In genomic region chr13:74098913-74099312, GRCm38 (mm10) we compare ENCODE assay signal across 33 mouse cellular contexts. TPM values are rescaled to one million over a fixed set of nuclear protein-coding genes. Genes with fewer than 3 reads are reported as not detected.
DNase-seq lines count a peak whose midpoint lies in the region; ATAC-seq lines count a peak whose summit lies in the region.
"Had no signal": no experiment of that assay in that cellular context is flagged by ENCODE, and none has a peak within 500 bp of the region (broad histone marks: within the 10 kb centered on the region; RNA-seq: fewer than 3 reads in every experiment).

No protein-coding gene starts in this region.

- DNase-seq in heart, adult 11 months, result peak; percentile 91
- DNase-seq in heart, embryonic 10.5 days (ENCODE audit: low spot score), result no peak
- DNase-seq in heart, postnatal 25 days (ENCODE audit: low spot score), result no peak
- DNase-seq in kidney, postnatal 14 days, result no peak
- DNase-seq in B cell, adult 2 months, result no peak
- DNase-seq: adrenal gland, postnatal 10 days; cerebellum, adult 8-10 months; cerebellum, postnatal 25 days; embryo, embryonic 11 days; gastrocnemius, adult 2 months; kidney, adult 11 months; kidney, postnatal 36 days; thymus, adult 2 months; thymus, postnatal 36 days had no signal

- H3K27me3 ChIP-seq in heart, embryonic 10.5 days (ENCODE audit: insufficient read depth, poor library complexity, severe bottlenecking), result no peaks in the 10 kb centered on the region
- no peaks in the 10 kb centered on the region for H3K27me3 ChIP-seq in heart, embryonic 13.5 days (replicated peaks)
- H3K27me3 ChIP-seq in intestine, embryonic 15.5 days (replicated peaks), result no peaks in the 10 kb centered on the region
- H3K27me3 ChIP-seq: embryonic facial prominence, embryonic 13.5 days; kidney, embryonic 15.5 days; limb, embryonic 13.5 days; lung, embryonic 15.5 days; midbrain, embryonic 15.5 days; neural tube, embryonic 15.5 days; Patski had no signal

- no peak overlapping the region for H3K4me3 ChIP-seq in heart, embryonic 10.5 days
- H3K4me3 ChIP-seq in heart, embryonic 13.5 days, result no peak overlapping the region
- no peak overlapping the region for H3K4me3 ChIP-seq in intestine, embryonic 15.5 days (replicated peaks)
- H3K4me3 ChIP-seq: embryonic facial prominence, embryonic 13.5 days; erythroblast, embryonic 14.5 days; gastrocnemius, adult 2 months; kidney, embryonic 15.5 days; layer of hippocampus, adult 2 months; limb, embryonic 13.5 days; lung, embryonic 15.5 days; midbrain, embryonic 10.5 days; midbrain, embryonic 15.5 days; neural tube, embryonic 15.5 days had no signal

- no peaks in the 10 kb centered on the region for H3K36me3 ChIP-seq in heart, embryonic 10.5 days
- H3K36me3 ChIP-seq in heart, embryonic 13.5 days, result no peaks in the 10 kb centered on the region
- no peaks in the 10 kb centered on the region for H3K36me3 ChIP-seq in intestine, embryonic 15.5 days
- H3K36me3 ChIP-seq: embryonic facial prominence, embryonic 13.5 days; kidney, embryonic 15.5 days; limb, embryonic 13.5 days; lung, embryonic 15.5 days; midbrain, embryonic 10.5 days; midbrain, embryonic 15.5 days; neural tube, embryonic 15.5 days had no signal

- peak overlapping the region; percentile 14 for H3K4me2 ChIP-seq in heart, embryonic 13.5 days
- no peak overlapping the region; the same call in 1 of the 2 replicates for H3K4me2 ChIP-seq in intestine, embryonic 15.5 days (replicated peaks)
- H3K4me2 ChIP-seq: embryonic facial prominence, embryonic 13.5 days; kidney, embryonic 15.5 days; limb, embryonic 13.5 days; liver, embryonic 11.5 days; lung, embryonic 15.5 days; midbrain, embryonic 15.5 days; neural tube, embryonic 15.5 days had no signal

- H3K27ac ChIP-seq in heart, embryonic 10.5 days, result no peak overlapping the region
- H3K27ac ChIP-seq in heart, embryonic 13.5 days (replicated peaks), result peak overlapping the region; percentile 9; the same call in 1 of the 2 replicates
- H3K27ac ChIP-seq in intestine, embryonic 15.5 days, result no peak overlapping the region
- H3K27ac ChIP-seq: embryonic facial prominence, embryonic 13.5 days; gastrocnemius, adult 2 months; kidney, embryonic 15.5 days; layer of hippocampus, adult 2 months; limb, embryonic 13.5 days; lung, embryonic 15.5 days; midbrain, embryonic 10.5 days; midbrain, embryonic 15.5 days; neural tube, embryonic 15.5 days; stomach, postnatal 0 days had no signal

- no peak overlapping the region for H3K9ac ChIP-seq in heart, embryonic 13.5 days
- H3K9ac ChIP-seq in intestine, embryonic 15.5 days, result no peak overlapping the region
- H3K9ac ChIP-seq: embryonic facial prominence, embryonic 13.5 days; kidney, embryonic 15.5 days; limb, embryonic 13.5 days; lung, embryonic 15.5 days; midbrain, embryonic 15.5 days; neural tube, embryonic 15.5 days had no signal

- H3K4me1 ChIP-seq in heart, embryonic 10.5 days, result 0 out of 2 replicates have a peak, but pooled peaks cover 2% of the 10 kb centered on the region
- H3K4me1 ChIP-seq in heart, embryonic 13.5 days, result peaks cover 11% of the 10 kb centered on the region
- H3K4me1 ChIP-seq in intestine, embryonic 15.5 days (replicated peaks), result no peaks in the 10 kb centered on the region
- H3K4me1 ChIP-seq: embryonic facial prominence, embryonic 13.5 days; kidney, embryonic 15.5 days; limb, embryonic 13.5 days; lung, embryonic 15.5 days; midbrain, embryonic 10.5 days; midbrain, embryonic 15.5 days; neural tube, embryonic 15.5 days had no signal

- WGBS in heart, embryonic 10.5 days, result 69% methylated on average over 6 of the region's 6 CpGs
- WGBS in heart, embryonic 13.5 days, result 58% methylated on average over 6 of the region's 6 CpGs
- 69% methylated on average over 6 of the region's 6 CpGs for WGBS in intestine, embryonic 15.5 days

- ATAC-seq in heart, embryonic 13.5 days (ENCODE audit: extremely low read depth, insufficient number of reproducible peaks, low FRiP score, low TSS enrichment), result no peak
- ATAC-seq in intestine, embryonic 15.5 days, result peak; percentile 37
- ATAC-seq: forebrain, embryonic 16.5 days; hindbrain, embryonic 16.5 days; midbrain, embryonic 15.5 days; Patski had no signal

- intact Hi-C loops in heart, postnatal 25 days (cut with DNase I), result loop anchor here (5.0 kb wide), 1 partner anchor 88 kb away; no protein-coding TSS in a partner anchor

- H3K9me3 ChIP-seq in heart, embryonic 10.5 days, result no peaks in the 10 kb centered on the region
- H3K9me3 ChIP-seq in heart, embryonic 13.5 days, result no peaks in the 10 kb centered on the region
- H3K9me3 ChIP-seq in intestine, embryonic 15.5 days, result no peaks in the 10 kb centered on the region
- H3K9me3 ChIP-seq: embryonic facial prominence, embryonic 13.5 days; kidney, embryonic 15.5 days; limb, embryonic 13.5 days; lung, embryonic 15.5 days; midbrain, embryonic 10.5 days; midbrain, embryonic 15.5 days; neural tube, embryonic 15.5 days had no signal

RNA-seq across cellular contexts. Expression of gene Slc9a3, which starts 22.3 kb away (rescaled TPM):
- 0.04 TPM in 1 of 2 replicates, not detected in the other for polyA plus RNA-seq in heart, embryonic 10.5 days (2016; fragmentation: Nextera tagmentation; extraction: Ambion mirVana)
- not detected in 2 replicates for polyA plus RNA-seq in heart, embryonic 13.5 days (2015; fragmentation: Nextera tagmentation; extraction: Ambion mirVana)
- under 1 TPM; 0.34 to 0.70 TPM for total RNA-seq in heart, postnatal 25 days (2021)
- polyA plus RNA-seq in intestine, embryonic 15.5 days (2015; fragmentation: Nextera tagmentation; extraction: Ambion mirVana), result 5.0 and 6.2 TPM in 2 replicates
- total RNA-seq: megakaryocyte progenitor cell, adult 5-6 weeks had no signal
- polyA plus RNA-seq: embryonic facial prominence, embryonic 13.5 days; erythroblast, embryonic 14.5 days; forebrain, embryonic 11.5 days; hindbrain, embryonic 11.5 days; limb, embryonic 13.5 days; liver, embryonic 11.5 days; lung, embryonic 15.5 days; midbrain, embryonic 10.5 days; Patski had no signal

RNA-seq across cellular contexts. Expression of gene Cep72, which starts 36.8 kb away (rescaled TPM):
- polyA plus RNA-seq in heart, embryonic 10.5 days (2016; fragmentation: Nextera tagmentation; extraction: Ambion mirVana), result 16.0 and 16.4 TPM in 2 replicates
- 11.5 and 11.7 TPM in 2 replicates for polyA plus RNA-seq in heart, embryonic 13.5 days (2015; fragmentation: Nextera tagmentation; extraction: Ambion mirVana)
- 1 to 10 TPM in 1 of 2 experiments, under 1 TPM in 1; 0.65 to 1.5 TPM for total RNA-seq in heart, postnatal 25 days (2021)
- 14.1 and 15.2 TPM in 2 replicates for polyA plus RNA-seq in intestine, embryonic 15.5 days (2015; fragmentation: Nextera tagmentation; extraction: Ambion mirVana)
